Mouse (Mus musculus) intestine, postnatal 0 days (tissue): ENCODE measurements around the gene Lrrc8b. TPM values are rescaled to one million over a fixed set of nuclear protein-coding genes. Genes with fewer than 3 reads are reported as not detected.

Experiments
- ATAC-seq: fragments of 200-750 bp; cut with Nextera tagmentation; 2 replicates; pipeline ENCODE4 v1.8.0; 2017; ENCODE audit warnings: mild to moderate bottlenecking, moderate TSS enrichment, moderate library complexity
- H3K27ac ChIP-seq: fragments of 300-500 bp; sonication (generic); 2 replicates; pipeline ENCODE4 v1.5.1; 2014; ENCODE audit warnings: mild to moderate bottlenecking, low read depth, low read length, moderate library complexity
- H3K27me3 ChIP-seq: fragments of 300-500 bp; sonication (generic); replicated peaks from 2 replicates; pipeline ENCODE4 v1.6.1; 2014; ENCODE audit warnings: low read length, mixed read lengths; ENCODE audit not compliant: control insufficient read depth, insufficient read depth
- H3K36me3 ChIP-seq: fragments of 300-500 bp; sonication (generic); 2 replicates; pipeline ENCODE4 v1.6.1; 2014; ENCODE audit warnings: mild to moderate bottlenecking, moderate library complexity; ENCODE audit not compliant: control insufficient read depth, insufficient read depth
- H3K4me1 ChIP-seq: fragments of 300-500 bp; sonication (generic); replicated peaks from 2 replicates; pipeline ENCODE4 v1.6.1; 2014; ENCODE audit warnings: antibody characterized with exemption, low read length, mixed read lengths; ENCODE audit not compliant: control insufficient read depth, insufficient read depth
- H3K4me2 ChIP-seq: fragments of 300-500 bp; sonication (generic); replicated peaks from 2 replicates; pipeline ENCODE4 v1.6.1; 2014; ENCODE audit warnings: low read depth, mild to moderate bottlenecking, moderate library complexity
- H3K4me3 ChIP-seq: fragments of 300-500 bp; sonication (generic); 2 replicates; pipeline ENCODE4 v1.5.1; 2014; ENCODE audit warnings: low read depth, low read length
- H3K9ac ChIP-seq: fragments of 300-500 bp; sonication (generic); 2 replicates; pipeline ENCODE4 v1.6.1; 2014; ENCODE audit warnings: mild to moderate bottlenecking, low read depth, low read length
- H3K9me3 ChIP-seq: fragments of 300-500 bp; sonication (generic); 2 replicates; pipeline ENCODE4 v1.6.1; 2016; ENCODE audit warnings: mixed run types; ENCODE audit not compliant: control insufficient read depth
- CTCF ChIP-seq: sonication (generic); IDR thresholded peaks from 2 replicates; pipeline ENCODE4 v1.5.1; 2016; ENCODE audit warnings: low read depth, mild to moderate bottlenecking, control low read depth, antibody characterized with exemption, moderate library complexity
- WGBS: fragments of 180-500 bp; shearing (Covaris S2); extraction: QIAGEN DNeasy Blood & Tissue Kit; methylation state at CpG from one replicate; pipeline ENCODE4 v1.1.7; 2014; 5-methylcytosine and 5-hydroxymethylcytosine counted together
- polyA plus RNA-seq: library from polyadenylated mRNA; unstranded; fragments of >200 nt; fragmentation: Nextera tagmentation; extraction: Ambion mirVana; gene quantifications from 2 replicates; pipeline ENCODE4 v1.2.1, GENCODE M21; 2015

Lrrc8b gene
- polyA plus RNA-seq, 1 experiment from 2014 or later, result 12.2 TPM

- Histone ChIP-seq H3K27me3 (no peaks in the 10 kb centered on the region), H3K36me3 (peaks cover 16% of the 10 kb centered on the region), H3K9ac (no peak overlapping the region), H3K4me1 (no peaks in the 10 kb centered on the region), H3K4me3 (no peak overlapping the region), H3K4me2 (no peak overlapping the region), H3K27ac (no peak overlapping the region), H3K9me3 (no peaks in the 10 kb centered on the region)
- no peak for ATAC-seq
- no peak for TF ChIP-seq CTCF
- WGBS, result 94% methylated on average over 14 of the region's 14 CpGs
Observed at GRCm38 (mm10) chr5:105484891-105485290, 69.3 kb downstream of the Lrrc8b start.

GRCm38 (mm10) chr5:105490211-105490610 lies 74.6 kb downstream of the Lrrc8b start:
- Histone ChIP-seq H3K4me1 (no peaks in the 10 kb centered on the region), H3K27me3 (no peaks in the 10 kb centered on the region), H3K4me3 (no peak overlapping the region), H3K9me3 (no peaks in the 10 kb centered on the region), H3K36me3 (no peaks in the 10 kb centered on the region; the same call in 1 of the 2 replicates), H3K4me2 (no peak overlapping the region), H3K9ac (no peak overlapping the region), H3K27ac (no peak overlapping the region)
- no peak for TF ChIP-seq CTCF
- no peak for ATAC-seq
- WGBS, result 90% methylated on average over 5 of the region's 5 CpGs

GRCm38 (mm10) chr5:105491389-105491788 lies 75.8 kb downstream of the Lrrc8b start:
- 71% methylated on average over 4 of the region's 4 CpGs for WGBS
- Histone ChIP-seq H3K36me3 (no peaks in the 10 kb centered on the region; the same call in 1 of the 2 replicates), H3K4me3 (no peak overlapping the region), H3K27ac (no peak overlapping the region), H3K9ac (no peak overlapping the region), H3K4me1 (0 out of 2 replicates have a peak, but pooled peaks cover 6% of the 10 kb centered on the region), H3K27me3 (no peaks in the 10 kb centered on the region), H3K9me3 (no peaks in the 10 kb centered on the region), H3K4me2 (no peak overlapping the region)
- peak; percentile 68 for TF ChIP-seq CTCF
- no peak for ATAC-seq

- H3K36me3 ChIP-seq, result no peaks in the 10 kb centered on the region; the same call in 1 of the 2 replicates
- no peak overlapping the region for H3K27ac ChIP-seq
- no peak overlapping the region for H3K9ac ChIP-seq
- H3K4me2 ChIP-seq, result no peak overlapping the region
- H3K4me3 ChIP-seq, result no peak overlapping the region
- TF ChIP-seq CTCF, result peak; percentile 72
- no peak for ATAC-seq
- no peaks in the 10 kb centered on the region for H3K9me3 ChIP-seq
- 0 out of 2 replicates have a peak, but pooled peaks cover 6% of the 10 kb centered on the region for H3K4me1 ChIP-seq
- H3K27me3 ChIP-seq, result no peaks in the 10 kb centered on the region
- WGBS, result 49% methylated on average over 10 of the region's 10 CpGs
Observed at GRCm38 (mm10) chr5:105492367-105493246, 77.0 kb downstream of the Lrrc8b start.

GRCm38 (mm10) chr5:105493377-105493776 lies 77.8 kb downstream of the Lrrc8b start:
- H3K36me3 ChIP-seq, result no peaks in the 10 kb centered on the region; the same call in 1 of the 2 replicates
- H3K4me3 ChIP-seq, result no peak overlapping the region
- no peak overlapping the region for H3K27ac ChIP-seq
- no peak for TF ChIP-seq CTCF
- no peaks in the 10 kb centered on the region for H3K9me3 ChIP-seq
- 91% methylated on average over 7 of the region's 7 CpGs for WGBS
- H3K4me1 ChIP-seq, result 0 out of 2 replicates have a peak, but pooled peaks cover 6% of the 10 kb centered on the region
- no peaks in the 10 kb centered on the region for H3K27me3 ChIP-seq
- H3K9ac ChIP-seq, result no peak overlapping the region
- ATAC-seq, result no peak
- no peak overlapping the region for H3K4me2 ChIP-seq

- Histone ChIP-seq H3K4me2 (no peak overlapping the region), H3K27me3 (no peaks in the 10 kb centered on the region), H3K4me3 (no peak overlapping the region), H3K9ac (no peak overlapping the region), H3K4me1 (0 out of 2 replicates have a peak, but pooled peaks cover 6% of the 10 kb centered on the region), H3K27ac (no peak overlapping the region), H3K36me3 (no peaks in the 10 kb centered on the region; the same call in 1 of the 2 replicates), H3K9me3 (no peaks in the 10 kb centered on the region)
- 0 out of 2 replicates have a peak, but pooled peaks have one; percentile 10 for TF ChIP-seq CTCF
- no peak for ATAC-seq
- WGBS, result 63% methylated on average over 10 of the region's 10 CpGs
Observed at GRCm38 (mm10) chr5:105494246-105494917, 78.8 kb downstream of the Lrrc8b start.
